Mouse (Mus musculus): ENCODE results near the gene Rbm48.

- TF ChIP-seq CTCF (IDR thresholded peaks at IDR 0.05; ENCODE audit: low read depth) (no peak), EP300 (IDR thresholded peaks at IDR 0.05; ENCODE audit: low read depth) (no peak)
These were observed 786 bp upstream of the Rbm48 start for GRCm38 (mm10) chr5:3597171-3597570.

All from liver, postnatal 0 days (tissue).